Mouse (Mus musculus) layer of hippocampus, adult 2 months (tissue): ENCODE measurements around the gene Nrgn. TPM values are rescaled to one million over a fixed set of nuclear protein-coding genes. Genes with fewer than 3 reads are reported as not detected.

Experiments
- DNase-seq, 2 experiments: peaks; one replicate each; pipeline ENCODE4 v3.0.0; 2022; ENCODE audit warnings: low spot score in 2 of 2
- H3K27ac ChIP-seq: fragments of 200-600 bp; 2 replicates; pipeline ENCODE4 v1.8.1; 2022
- H3K4me3 ChIP-seq: fragments of 200-600 bp; 2 replicates; pipeline ENCODE4 v1.8.1; 2022; ENCODE audit warnings: mild to moderate bottlenecking
- CTCF ChIP-seq: fragments of 200-600 bp; conservative IDR thresholded peaks from 2 replicates; pipeline ENCODE4 v1.8.1; 2022; ENCODE audit warnings: antibody characterized with exemption, mild to moderate bottlenecking, moderate library complexity
- total RNA-seq, 2 experiments: library from RNA; stranded (reverse); gene quantifications; 2 replicates each; pipeline ENCODE4 v1.2.3; 2021

The Nrgn gene
- total RNA-seq, 2 experiments from 2014 or later, result 1,464 to 1,512 TPM

- peak overlapping the region; percentile 86 for H3K27ac ChIP-seq
- DNase-seq, result no peak
- TF ChIP-seq CTCF, result no peak
Observed at GRCm38 (mm10) chr9:37568605-37569214, 16.0 kb upstream of the Nrgn start.

GRCm38 (mm10) chr9:37567892-37568604 is 15.3 kb upstream of the Nrgn start:
- Histone ChIP-seq H3K27ac (peak overlapping the region; percentile 86), H3K4me3 (peak overlapping the region; percentile 24; the same call in 1 of the 2 replicates)
- no peak for TF ChIP-seq CTCF
- peak in 1 of 2 experiments; percentile 54 for DNase-seq

More at GRCm38 (mm10) chr9:37568605-37569214, 16.0 kb upstream of the Nrgn start:
- no peak overlapping the region for H3K4me3 ChIP-seq

GRCm38 (mm10) chr9:37567454-37567853 is 14.8 kb upstream of the Nrgn start:
- no peak for TF ChIP-seq CTCF
- Histone ChIP-seq H3K27ac (peak overlapping the region; percentile 86), H3K4me3 (no peak overlapping the region)
- no peak for DNase-seq

GRCm38 (mm10) chr9:37567019-37567418 is 14.3 kb upstream of the Nrgn start:
- no peak for TF ChIP-seq CTCF
- Histone ChIP-seq H3K4me3 (no peak overlapping the region), H3K27ac (peak overlapping the region; percentile 86)
- no peak for DNase-seq

GRCm38 (mm10) chr9:37563805-37564204 is 11.1 kb upstream of the Nrgn start:
- no peak for DNase-seq
- no peak overlapping the region for H3K27ac ChIP-seq

GRCm38 (mm10) chr9:37560617-37561016 is 7.9 kb upstream of the Nrgn start:
- DNase-seq, result no peak
- no peak for TF ChIP-seq CTCF
- Histone ChIP-seq H3K27ac (no peak overlapping the region), H3K4me3 (no peak overlapping the region)

More at GRCm38 (mm10) chr9:37563805-37564204, 11.1 kb upstream of the Nrgn start:
- no peak overlapping the region for H3K4me3 ChIP-seq
- TF ChIP-seq CTCF, result no peak

- Histone ChIP-seq H3K4me3 (no peak overlapping the region), H3K27ac (peak overlapping the region; percentile 97)
- TF ChIP-seq CTCF, result no peak
- DNase-seq, result no peak
Observed at GRCm38 (mm10) chr9:37556366-37556765, 3.7 kb upstream of the Nrgn start.

- TF ChIP-seq CTCF, result no peak
- no peak within 1 kb of the TSS for H3K4me3 ChIP-seq
- peak in 1 of 2 experiments; percentile 69 for DNase-seq
- H3K27ac ChIP-seq, result peak within 1 kb of the TSS; percentile 97
Observed at GRCm38 (mm10) chr9:37554838-37555748, 2.4 kb upstream of the Nrgn start, which contains the start of gene Siae. Gene Siae (plus strand): TSS chr9:37555698.

- peak overlapping the region; percentile 97 for H3K27ac ChIP-seq
- DNase-seq, result no peak
- TF ChIP-seq CTCF, result no peak
- H3K4me3 ChIP-seq, result no peak overlapping the region
Observed at GRCm38 (mm10) chr9:37554279-37554678, 1.6 kb upstream of the Nrgn start.

GRCm38 (mm10) chr9:37551751-37552531 is 763 bp downstream of the Nrgn start:
- Histone ChIP-seq H3K27ac (peak overlapping the region; percentile 97), H3K4me3 (peak overlapping the region; percentile 82)
- peak in 1 of 2 experiments; percentile 63 for DNase-seq
- 0 out of 2 replicates have a peak, but pooled peaks have one; percentile 18 for TF ChIP-seq CTCF

- no peak for TF ChIP-seq CTCF
- Histone ChIP-seq H3K4me3 (peak overlapping the region; percentile 82), H3K27ac (peak overlapping the region; percentile 97)
- no peak for DNase-seq
Observed at GRCm38 (mm10) chr9:37550435-37550834, 2.3 kb downstream of the Nrgn start.

- H3K27ac ChIP-seq, result no peak overlapping the region
- H3K4me3 ChIP-seq, result no peak overlapping the region
- TF ChIP-seq CTCF, result peak; percentile 77
- no peak for DNase-seq
Observed at GRCm38 (mm10) chr9:37546889-37547288, 5.8 kb downstream of the Nrgn start.
